Mouse (Mus musculus) monocyte, adult 5-6 weeks (primary cell): Measurements from ENCODE around the gene Oma1. TPM values are rescaled to one million over a fixed set of nuclear protein-coding genes. Genes with fewer than 3 reads are reported as not detected.

ENCODE experiments used
- total RNA-seq: library from RNA; stranded (forward); fragments of 200-1000, 200-491, 200-594 nt; gene quantifications from 3 replicates; pipeline ENCODE4 v1.2.3, GENCODE M21; 2017

Oma1 gene
- total RNA-seq, 1 experiment from 2014 or later: 21.8 TPM

Other genes starting within 250 kb of the Oma1 start
- 169 to 216 TPM (median 182 TPM) in 3 replicates for gene Mier1, start 199.4 kb upstream of the Oma1 start, total RNA-seq
- gene Wdr78, start 199.3 kb upstream of the Oma1 start, total RNA-seq: 0.75 to 1.4 TPM (median 0.86 TPM) in 3 replicates
- gene Slc35d1, start 98.6 kb upstream of the Oma1 start, total RNA-seq: 5.5 to 10.6 TPM (median 8.6 TPM) in 3 replicates
- gene 4921539E11Rik, start 22.9 kb upstream of the Oma1 start, total RNA-seq: 0.32 TPM in 1 of 3 replicates, not detected in the others